Mouse (Mus musculus): Measurements from ENCODE around the gene Cntnap2.
"Not testable (repeated sequence)": the region's sequence is repeated elsewhere in the genome, so short reads cannot be mapped to it uniquely, and the experiment has no call there.

Gene Cntnap2

DNA sequence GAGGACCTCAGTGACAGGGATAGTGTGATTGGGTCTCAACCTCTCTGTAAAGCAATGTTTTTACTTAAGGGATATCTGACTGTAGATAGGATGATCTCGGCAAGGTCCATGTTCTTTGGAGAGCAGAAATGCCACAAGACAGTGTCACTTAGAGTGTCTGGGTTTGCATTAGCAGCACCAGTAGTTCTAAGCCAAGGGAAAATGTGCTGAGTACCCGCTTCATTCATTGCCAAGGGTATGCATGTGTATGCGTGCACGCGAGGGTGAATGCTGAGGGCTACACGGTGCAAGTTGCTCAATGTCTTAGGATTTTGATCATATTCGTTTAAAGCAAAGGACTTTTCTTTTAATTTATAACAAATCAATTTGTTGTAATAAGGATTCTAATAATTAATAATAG lies 2185.5 kb downstream of the Cntnap2 start:
- CTCF ChIA-PET: no interaction called here

DNA sequence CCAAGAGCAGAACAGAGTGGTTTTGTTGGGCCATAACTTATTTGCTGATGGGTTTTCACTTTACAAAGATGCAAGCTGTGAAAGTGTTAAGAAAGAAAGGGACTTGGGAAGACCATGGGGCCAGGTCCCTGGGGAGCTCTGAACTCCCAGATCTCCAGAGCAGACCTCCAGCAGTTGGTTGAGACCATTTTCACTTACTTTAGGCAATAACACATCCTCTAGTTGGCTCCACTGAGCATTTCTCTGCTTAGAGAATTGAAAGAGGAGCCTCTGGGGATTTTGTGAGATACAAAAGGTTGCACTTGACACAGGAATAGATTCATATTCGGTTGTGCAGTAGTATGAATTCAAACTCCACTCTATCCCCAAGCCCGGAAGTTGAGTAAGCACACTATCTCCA lies 2196.1 kb downstream of the Cntnap2 start:
- CTCF ChIA-PET: no interaction called here

DNA sequence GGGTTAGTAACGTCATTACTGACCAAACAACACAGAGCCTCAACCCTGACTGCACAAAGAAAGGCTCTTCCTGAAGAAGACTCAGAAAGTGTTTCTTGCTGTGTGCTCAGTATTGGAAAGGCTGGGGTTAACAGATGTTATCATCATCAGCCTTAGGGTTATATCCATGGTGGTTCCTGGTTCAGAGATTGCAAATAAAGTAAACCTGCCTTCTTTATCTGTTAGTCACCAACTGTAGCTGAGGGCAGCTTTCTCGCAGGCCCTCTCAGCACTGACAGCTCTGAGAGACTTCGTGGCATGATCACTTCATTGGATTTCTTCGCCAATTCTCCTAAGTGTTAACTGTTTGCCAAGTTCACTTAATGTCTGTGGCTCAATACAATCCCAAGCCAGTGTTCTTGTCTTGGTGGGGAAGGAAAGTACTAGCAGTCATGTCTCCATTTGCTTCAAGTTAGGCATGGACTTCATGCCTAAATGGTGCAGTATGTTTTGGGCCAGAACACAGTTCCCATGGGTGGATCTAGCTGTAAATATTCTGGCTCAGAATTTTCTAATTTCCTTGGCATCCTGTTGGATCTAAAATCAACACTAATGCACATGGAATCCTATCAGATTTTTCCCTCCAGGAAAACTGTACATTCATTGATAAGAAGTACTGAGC lies 2197.2 kb downstream of the Cntnap2 start:
- CTCF ChIA-PET: no interaction called here

DNA sequence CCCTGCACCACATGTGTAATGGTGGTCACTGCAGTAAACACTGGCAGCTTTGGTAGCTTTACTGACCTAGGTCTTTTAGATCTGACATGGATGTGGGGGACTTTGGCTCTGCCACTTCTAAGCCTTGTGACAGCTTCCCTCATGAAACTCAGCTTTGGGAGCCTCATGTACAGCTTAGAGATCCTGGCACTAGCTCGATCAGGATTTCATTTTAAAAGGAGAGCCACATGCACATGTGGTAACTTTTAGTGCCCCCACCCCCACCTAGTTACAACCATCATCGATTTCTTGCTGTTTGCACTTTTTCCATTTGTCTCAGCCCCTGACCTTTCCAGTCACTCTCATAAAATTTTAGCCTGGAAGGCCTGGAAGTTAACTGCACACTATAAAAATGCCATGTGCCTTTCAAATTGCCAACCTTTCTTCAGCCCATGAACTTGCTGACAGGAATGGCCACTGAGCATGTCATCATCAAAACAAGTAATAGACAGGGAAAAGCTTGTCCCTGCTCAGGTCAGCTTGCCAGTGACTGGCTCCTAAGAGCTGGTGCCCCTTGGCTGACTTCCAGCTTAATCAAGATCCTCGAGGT lies 2197.9 kb downstream of the Cntnap2 start:
- CTCF ChIA-PET: no interaction called here

DNA sequence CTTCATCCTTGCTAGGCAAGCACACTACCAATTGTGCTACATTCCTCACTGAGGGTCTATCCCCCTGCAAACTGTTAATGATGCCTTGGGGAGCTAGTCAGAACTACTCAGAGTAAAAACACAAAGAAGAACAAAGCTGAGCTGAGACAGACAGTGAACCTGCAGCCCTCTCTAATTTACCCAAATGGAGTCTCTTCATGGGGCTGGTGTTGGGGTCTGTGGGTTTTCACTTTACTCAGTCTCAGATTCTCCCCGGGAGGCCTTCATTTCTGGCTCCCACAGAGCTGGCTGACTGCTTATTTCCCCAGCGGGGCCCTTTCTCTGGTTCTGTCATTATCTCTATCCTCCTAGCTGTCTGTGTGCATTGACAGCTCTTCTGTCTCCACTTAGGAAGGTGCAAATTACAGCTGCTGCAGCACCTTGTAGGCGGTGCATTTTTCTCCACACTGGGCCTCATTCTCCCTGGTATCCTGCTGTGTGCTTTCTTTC lies 2200.5 kb downstream of the Cntnap2 start:
- CTCF ChIA-PET: no interaction called here

DNA sequence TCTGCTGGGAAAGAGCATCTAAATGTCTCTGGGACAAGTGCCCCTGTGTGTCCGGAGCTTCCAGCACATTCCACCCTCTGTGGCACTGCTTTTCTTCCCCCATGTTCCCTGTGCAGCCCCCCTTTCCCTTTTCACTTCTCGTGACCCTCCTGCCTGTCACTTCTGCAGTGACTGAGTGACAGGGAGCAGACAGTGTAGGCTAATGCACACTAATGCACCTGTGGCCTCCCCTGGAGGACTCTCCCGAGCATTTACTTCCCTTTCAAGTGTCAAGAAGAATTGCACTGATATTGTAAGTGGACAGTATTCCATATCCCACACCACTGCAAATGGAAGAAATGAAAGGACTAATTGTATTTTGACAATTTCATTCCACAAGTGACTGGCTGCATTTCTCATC lies 2208.1 kb downstream of the Cntnap2 start:
- CTCF ChIA-PET: no interaction called here

DNA sequence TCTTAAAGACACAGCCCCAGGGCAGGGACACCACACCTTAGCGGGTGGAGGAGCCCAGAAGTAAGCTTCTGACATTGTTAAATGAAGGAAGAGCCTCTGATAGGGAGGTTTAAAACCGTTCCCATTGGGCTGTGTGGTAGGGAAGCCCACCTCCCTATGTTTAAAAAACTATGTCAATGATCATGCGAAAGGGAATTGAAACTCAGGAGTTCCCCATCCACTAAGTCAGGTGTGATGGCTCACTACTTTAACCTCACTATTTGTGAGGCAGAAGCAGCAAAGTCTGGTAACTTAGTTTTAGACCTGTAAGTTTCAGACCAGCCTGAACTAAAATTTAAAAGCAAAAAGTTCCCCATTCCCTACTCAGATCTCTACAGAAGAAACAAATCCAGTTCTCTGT lies 2210.3 kb downstream of the Cntnap2 start:
- CTCF ChIA-PET: no interaction called here

DNA sequence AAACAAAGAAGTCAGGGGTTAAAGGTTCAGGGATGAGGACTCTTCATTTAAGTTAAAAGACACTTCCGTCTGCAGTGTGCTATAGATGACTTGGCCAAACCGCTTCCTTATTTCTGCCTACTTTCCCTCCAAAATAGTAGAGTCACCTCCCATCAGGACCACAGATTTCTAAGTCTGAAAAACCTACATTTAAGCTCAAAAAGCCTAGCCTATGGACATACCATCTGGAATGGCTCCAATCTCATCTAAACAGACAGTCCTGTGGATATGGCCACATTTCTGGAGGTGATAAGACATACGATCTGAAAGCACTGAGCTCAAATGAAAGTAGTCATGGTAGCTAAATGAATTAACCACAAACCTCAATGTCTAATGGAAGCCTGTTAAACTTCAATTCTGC lies 2212.4 kb downstream of the Cntnap2 start:
- CTCF ChIA-PET: no interaction called here

DNA sequence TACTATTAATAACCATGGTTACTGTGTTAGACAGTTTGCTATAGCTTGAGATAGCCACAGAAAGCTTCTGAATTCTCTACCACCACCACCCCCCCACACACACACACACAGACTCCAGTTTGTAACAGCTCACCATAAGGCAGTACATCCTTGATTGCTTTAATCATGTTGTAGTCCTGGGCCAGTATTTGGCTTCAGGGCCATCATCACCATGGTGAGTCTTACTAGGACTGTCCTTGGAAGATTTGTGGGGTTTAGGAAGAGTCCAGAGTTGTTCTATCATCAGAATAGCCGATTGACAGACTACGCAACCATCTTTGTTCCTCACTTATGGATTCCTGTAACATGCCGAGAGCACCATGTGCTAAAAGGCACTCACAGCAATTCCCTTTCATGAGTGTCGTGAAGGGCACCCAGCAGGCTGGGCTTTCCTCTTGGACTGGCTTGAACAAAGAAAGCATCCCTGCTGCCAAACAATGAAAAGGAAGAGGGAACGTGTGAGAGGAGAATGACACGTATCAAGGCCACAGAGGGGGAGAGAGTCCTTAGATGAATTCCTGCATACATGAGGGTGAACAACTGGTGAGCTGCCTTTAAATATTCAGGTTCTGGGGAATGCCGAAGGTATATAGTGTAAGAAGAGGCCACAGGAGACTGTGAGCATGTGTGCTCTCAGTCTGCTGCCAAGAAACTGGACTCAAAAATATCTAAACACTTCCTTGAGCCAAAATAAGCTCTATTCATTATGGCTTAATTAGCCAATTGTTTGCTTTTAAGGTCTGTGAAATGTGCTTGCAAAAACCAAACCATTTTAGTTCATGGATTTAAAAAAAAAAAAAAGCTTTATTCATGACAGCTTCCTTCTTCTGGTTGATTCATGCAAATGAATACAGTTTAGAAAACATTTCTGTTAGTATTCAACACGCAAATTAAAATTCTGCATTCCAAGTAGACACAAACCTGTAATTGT lies 2213.7 kb downstream of the Cntnap2 start:
- CTCF ChIA-PET: no interaction called here

DNA sequence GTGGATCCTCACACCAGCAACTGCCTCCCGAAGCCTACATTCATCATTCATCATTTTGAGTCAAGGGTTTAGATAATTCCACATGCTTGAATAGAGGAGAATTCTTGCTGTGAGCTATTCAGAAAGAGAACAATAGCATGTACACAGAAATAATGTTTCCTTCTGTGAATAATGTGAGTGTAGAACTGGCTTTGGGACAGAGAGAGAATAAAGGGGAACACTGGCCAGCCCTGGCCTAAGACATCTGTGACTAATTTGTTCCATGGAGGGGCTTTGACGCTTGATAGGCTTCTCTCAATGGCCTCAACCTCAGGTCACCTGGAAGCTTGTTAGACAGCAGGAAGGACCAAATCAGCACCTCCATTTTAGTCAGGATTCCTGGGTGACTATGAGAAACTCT lies 2215.9 kb downstream of the Cntnap2 start:
- CTCF ChIA-PET: no interaction called here

DNA sequence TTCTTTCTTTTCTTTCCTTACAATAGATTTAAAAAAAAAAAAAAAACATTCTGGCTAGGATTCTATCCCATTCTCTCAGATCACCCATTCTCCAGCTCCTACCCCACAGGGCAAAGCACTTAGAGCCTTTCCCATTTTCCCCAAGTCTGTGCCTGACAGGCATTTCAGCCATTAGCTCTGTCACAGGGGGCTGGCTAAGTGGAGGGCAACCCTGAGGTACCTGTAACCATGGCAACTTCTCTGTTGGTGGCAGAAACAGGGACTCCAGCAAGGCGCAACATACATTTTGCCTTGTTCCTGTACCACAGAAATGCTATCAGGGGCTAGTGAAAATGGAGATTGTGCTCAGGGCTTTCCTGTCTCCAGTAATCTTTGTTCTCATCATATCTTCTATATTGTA lies 2220.0 kb downstream of the Cntnap2 start:
- CTCF ChIA-PET: no interaction called here

DNA sequence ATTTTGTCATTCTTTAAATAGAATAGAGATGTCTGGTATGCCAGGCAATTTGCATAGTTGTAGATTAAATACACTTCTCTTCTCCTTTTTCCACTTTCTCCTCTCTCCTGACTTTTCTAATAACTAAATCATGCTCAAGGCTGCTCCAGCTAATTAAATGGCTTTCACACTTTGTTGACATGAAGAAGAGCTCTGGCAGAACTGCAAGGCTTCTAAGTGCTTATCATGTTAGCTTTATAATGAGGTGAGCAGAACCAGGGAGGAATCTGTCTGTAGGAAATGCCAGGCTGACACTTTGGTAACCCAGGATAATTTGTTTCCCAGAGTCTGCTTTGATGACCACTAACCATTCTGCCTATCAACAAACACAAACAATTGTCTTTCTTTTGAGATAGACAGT lies 2222.4 kb downstream of the Cntnap2 start:
- CTCF ChIA-PET: no interaction called here

DNA sequence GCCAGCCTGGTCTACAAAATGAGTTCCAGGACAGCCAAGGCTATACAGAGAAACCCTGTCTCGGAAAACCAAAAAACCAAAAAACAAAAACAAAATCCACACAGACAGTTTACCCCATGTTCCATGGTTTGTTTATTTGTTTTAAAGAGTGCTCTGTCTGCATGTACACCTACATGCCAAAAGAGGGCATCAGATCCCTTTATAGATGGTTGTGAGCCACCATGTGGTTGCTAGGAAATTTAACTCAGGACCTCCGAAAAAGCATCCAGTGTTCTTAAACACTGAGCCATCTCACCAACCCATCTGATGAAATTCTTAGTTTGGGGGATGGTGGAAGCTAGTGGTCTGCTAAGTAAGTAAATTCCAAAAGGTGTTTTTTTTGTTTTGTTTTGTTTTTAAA lies 2225.6 kb downstream of the Cntnap2 start:
- CTCF ChIA-PET: no interaction called here

DNA sequence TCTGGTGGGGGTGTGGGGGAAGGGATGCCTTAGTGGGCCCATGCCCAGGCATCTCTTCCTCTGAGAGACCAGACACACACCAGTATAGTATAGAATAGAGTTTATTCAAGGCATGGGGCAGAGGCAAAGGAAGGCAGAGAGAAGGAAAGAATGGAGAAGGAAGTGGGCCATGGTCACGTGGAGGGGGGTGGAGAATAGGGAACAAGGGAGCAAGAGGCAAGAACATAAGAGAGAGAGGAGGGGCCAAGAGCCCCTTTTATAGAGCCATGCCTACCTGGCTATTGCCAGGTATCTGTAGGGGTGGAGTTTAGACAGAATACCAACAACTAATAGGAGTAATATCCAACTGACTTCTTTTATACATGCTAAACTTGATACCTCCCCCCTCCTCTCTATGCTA lies 2226.6 kb downstream of the Cntnap2 start:
- CTCF ChIA-PET: no interaction called here

DNA sequence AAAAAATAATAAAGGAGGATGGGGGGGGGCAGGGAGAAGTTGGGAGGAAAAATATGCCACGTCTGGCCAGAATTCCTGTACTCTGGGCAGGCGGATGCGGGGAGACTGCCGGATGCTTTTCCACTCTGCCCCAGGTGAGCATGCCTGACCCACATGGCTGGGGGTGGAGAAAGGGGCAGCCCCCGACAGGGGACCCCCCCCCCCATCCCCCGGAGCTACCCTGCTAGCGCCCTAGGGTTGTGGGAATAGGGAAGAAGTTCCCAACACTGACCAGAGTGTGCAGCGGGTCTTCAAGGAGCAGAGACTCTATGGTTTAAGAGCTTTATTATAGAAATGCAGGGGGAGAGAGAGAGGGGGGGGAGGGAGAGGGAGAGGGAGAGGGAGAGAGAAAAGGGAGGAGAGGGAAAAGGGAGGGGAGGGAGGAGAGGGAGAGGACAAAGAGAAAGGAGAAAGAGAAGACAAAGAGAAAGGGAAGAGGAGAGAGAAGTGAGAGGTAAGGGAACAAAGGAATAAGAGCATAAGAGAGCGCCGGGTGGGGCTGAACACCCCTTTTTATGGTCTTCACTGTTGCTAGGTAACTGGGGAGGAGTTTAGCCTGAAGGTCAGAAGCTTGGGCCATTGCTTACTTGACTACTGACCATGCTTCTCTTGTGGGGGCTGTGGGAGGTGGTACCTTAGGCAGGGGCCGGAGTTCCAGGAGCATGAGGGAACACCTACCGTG lies 2227.2 kb downstream of the Cntnap2 start:
- CTCF ChIA-PET: not testable (repeated sequence)

DNA sequence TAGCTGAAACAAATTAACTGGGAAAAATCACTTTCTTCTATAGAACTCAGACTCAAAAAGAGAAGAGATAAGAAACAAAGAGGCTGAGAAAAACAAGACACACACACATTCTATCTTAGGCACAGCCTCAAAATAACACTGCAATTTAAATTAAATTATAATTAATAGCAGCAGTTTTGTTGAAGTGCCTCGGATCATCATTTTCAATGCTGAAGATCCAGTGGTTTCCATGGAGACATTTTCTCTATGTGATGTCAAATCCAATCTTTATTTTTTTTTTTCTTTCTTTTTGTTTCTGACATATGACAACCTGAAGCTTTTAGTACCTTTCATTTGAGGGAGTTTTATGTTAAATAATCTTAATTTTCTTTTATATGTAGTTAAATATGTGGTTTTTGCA lies 2228.6 kb downstream of the Cntnap2 start:
- CTCF ChIA-PET: no interaction called here

DNA sequence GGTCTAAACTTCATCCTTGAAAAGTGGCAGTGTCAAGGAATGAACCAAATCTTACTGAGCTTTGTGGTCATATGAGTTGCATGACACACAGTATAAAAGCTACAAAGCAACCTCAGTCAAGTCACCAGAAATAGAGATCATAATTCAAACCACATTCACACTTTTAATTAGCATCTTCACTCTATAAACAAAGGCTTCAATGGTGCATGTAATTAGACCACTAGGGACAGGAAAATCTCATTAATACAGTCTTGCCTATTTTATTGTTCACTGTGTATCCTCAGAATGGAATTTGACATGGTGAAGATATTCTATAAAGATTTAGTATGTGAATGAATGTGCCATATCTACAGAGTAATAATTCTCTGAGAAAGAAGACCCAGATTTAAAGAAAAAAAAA lies 2232.8 kb downstream of the Cntnap2 start:
- CTCF ChIA-PET: no interaction called here

DNA sequence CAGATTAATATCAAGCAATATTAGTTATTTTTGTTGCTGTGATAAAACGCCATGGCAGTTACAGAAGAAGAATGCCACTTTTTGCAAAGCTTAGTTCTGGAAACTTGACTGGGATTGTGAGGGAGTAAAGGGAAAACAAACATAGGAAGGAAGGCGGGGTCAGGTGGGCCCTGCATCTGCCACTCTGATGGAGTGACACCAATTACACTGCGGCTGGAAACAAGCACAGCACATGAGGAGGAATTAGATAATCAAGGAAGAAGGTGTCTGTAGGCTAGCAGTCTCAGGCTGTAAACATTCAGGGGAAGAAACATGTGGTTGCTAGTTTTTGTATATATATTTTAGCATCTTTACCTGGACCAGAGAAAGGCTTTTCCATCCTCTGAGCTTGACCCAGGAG lies 2233.3 kb downstream of the Cntnap2 start:
- CTCF ChIA-PET: no interaction called here

DNA sequence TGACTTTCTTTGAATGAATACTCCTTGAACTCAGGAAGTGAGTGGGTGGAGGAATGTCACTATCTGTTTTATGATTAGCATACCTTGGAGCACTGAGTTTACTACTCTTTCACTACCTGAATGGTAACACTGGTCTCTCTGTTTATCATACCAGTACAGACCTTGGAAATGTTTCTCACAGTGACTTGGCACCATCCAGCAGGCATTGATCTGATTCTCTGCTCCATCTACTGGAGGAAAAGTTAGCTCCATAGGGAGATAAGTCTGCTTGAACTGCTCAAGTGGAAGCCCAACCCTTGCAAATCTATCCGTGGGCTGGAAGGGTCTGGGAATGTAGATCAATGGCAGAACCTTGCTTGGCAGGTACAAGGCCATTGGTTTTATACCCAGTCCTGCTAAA lies 2235.3 kb downstream of the Cntnap2 start:
- CTCF ChIA-PET: no interaction called here

DNA sequence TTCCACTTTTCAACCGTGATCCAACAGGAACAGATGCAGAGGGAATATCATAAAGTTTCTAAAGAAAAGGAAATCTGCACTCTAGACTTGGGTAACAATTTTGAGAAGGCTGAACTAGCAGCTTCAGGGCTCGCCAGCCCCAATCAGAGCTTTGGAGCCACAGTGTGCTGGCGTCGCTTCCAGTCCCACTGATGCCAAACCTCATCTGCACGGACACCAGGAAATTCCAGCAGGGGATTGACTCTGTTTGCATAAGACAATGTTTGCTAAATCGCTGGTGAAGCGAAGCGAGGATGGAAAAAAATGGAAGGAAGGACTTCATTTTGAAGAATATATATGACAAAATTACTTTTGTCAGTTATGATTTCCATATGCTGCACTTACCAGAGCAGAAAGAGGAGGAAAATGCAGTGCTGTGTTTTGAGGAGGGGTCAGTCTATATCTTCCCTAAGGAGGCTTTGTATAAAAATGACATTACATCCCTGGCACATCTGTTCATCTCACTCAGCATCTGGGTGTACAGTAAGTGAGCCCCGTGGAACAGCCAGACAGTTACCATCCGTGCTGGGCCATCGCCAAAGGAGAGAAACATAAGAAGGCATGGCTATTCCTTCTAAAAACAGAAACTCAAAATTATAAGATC lies 2245.8 kb downstream of the Cntnap2 start:
- CTCF ChIA-PET: no interaction called here

DNA sequence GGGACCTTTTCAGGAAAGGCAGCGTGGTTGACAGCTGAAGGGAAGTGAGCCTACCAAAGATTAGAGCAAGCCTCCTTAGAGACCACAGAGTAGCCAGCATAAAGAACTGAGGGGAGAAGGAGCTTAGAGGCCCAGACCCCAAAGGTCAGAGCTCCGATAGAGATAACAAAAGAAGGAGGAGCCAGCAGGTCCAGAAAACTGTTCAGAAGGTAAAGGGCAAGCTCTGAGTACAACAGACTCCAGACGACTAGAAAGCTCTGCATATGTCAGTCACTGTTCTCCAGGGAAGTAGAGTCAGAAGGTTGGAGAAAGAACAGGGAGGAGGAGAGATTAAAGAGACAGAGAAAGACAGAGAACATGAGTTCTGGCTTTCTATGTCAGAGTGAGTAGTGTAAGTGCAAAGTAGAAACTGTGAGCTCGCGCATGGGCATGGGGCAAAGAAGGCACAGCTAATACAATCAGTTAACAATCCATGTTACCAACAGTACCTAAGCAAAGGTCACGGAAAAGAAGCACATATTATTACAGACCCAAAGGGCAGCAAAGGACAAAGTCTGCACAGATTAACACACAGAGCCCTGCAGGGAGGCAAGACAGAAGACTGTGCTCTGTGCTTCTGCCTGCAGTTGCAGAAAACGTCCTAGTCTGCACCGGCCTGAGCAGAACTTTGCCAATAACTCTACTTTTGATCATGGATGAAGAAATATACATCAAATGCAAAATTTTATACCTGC lies 2247.1 kb downstream of the Cntnap2 start:
- CTCF ChIA-PET: no interaction called here
